Mouse (Mus musculus): ENCODE results near the gene Med7. TPM values are rescaled to one million over a fixed set of nuclear protein-coding genes. Genes with fewer than 3 reads are reported as not detected.

Med7 gene
- polyA plus RNA-seq (2015; fragmentation: Nextera tagmentation; extraction: Ambion mirVana) = 78.5 and 83.2 TPM in 2 replicates

- ATAC-seq (replicated peaks) = peak; percentile 100
- Histone ChIP-seq H3K9ac (replicated peaks) (peak within 1 kb of the TSS; percentile 85), H3K27me3 (no peaks in the 10 kb centered on the region), H3K27ac (replicated peaks) (peak within 1 kb of the TSS; percentile 87), H3K4me3 (peak within 1 kb of the TSS; percentile 95), H3K4me2 (replicated peaks) (peak within 1 kb of the TSS; percentile 72), H3K36me3 (peaks cover 17% of the 10 kb centered on the region), H3K9me3 (no peaks in the 10 kb centered on the region), H3K4me1 (peaks cover 17% of the 10 kb centered on the region)
- WGBS = under 1% methylated on average over 58 of the region's 59 CpGs
Measured at GRCm38 (mm10) chr11:46436760-46437458, at the start of gene Med7. Gene Med7, plus strand, starts transcription at chr11:46436925.

DNA sequence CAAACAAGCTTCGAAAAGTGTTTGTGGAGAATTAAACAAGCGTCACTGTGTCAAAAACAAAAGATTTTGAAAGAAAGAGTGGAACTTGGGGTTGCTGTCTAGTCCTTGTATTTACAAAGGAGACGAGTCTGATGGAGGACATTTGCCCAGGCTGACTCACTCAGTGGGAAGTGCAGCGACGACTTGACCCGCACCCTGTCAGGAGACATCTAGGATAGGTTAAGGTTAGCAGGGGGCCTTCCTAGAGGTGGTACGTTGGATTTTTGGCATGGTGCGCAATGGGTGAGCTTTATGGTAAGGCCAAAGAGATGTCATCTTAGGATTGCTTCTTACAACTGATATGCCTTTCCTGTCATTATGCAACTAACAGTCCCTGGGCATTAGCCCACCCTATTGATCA lies 49.7 kb upstream of the Med7 start:
- Histone ChIP-seq H3K4me2 (replicated peaks) (no peak overlapping the region), H3K4me1 (no peaks in the 10 kb centered on the region), H3K27me3 (no peaks in the 10 kb centered on the region), H3K36me3 (no peaks in the 10 kb centered on the region), H3K4me3 (no peak overlapping the region), H3K27ac (replicated peaks) (no peak overlapping the region), H3K9ac (replicated peaks) (no peak overlapping the region), H3K9me3 (no peaks in the 10 kb centered on the region)
- WGBS = 91% methylated on average over 8 of the region's 8 CpGs
- ATAC-seq (replicated peaks) = no peak

- Histone ChIP-seq H3K4me3 (no peak overlapping the region), H3K9ac (replicated peaks) (no peak overlapping the region), H3K27me3 (no peaks in the 10 kb centered on the region), H3K36me3 (no peaks in the 10 kb centered on the region), H3K9me3 (no peaks in the 10 kb centered on the region), H3K27ac (replicated peaks) (no peak overlapping the region), H3K4me1 (no peaks in the 10 kb centered on the region), H3K4me2 (replicated peaks) (no peak overlapping the region)
- no peak for ATAC-seq (replicated peaks)
- WGBS = 79% methylated on average over 6 of the region's 6 CpGs
Measured at GRCm38 (mm10) chr11:46388438-46388837, 48.3 kb upstream of the Med7 start.

DNA sequence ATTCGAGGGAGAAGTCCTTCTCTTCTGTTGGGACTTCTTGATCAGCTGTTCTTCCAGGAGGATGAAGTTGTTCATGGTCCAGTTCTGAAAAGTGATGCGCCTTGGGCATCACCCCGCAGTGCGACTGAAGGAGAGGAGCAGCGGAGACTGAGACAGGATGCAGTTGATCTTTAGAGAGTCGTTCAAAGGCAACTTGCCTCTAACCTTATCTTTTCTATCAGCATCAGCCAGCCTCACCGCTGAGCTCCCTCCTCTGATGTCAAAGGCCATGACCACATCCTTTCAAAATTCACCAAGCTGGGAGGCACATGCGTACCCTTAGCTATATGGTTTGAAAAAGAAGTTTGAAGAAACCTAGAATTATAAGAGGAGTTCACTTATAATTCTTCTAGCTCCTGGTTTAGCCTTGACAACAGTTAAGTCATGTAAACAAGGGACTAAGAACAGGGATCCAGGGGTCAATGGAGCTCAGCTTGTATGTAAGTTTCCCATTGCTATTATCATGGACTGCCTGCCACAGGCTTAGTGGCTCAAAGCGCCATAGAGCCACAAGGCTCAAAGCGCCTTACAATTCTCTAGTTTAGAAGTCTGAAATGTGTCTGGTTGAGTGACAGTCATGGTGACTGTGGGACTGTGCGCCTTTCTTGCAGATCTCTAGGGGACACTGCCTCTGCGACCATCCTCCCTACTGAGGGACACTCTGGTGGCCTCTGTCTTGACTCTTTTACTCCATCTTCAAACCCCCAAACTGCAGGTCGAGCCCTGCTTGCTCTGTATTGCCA lies 47.2 kb upstream of the Med7 start, which contains the start of gene Itk:
TSS of gene Itk (minus strand) at position 180 of the 782 bp plus-strand sequence.
- no peak within 1 kb of the TSS for H3K4me2 ChIP-seq (replicated peaks)
- WGBS = 92% methylated on average over 13 of the region's 13 CpGs
- ATAC-seq (replicated peaks) = no peak

GRCm38 (mm10) chr11:46390621-46391020 lies 46.1 kb upstream of the Med7 start:
- H3K36me3 ChIP-seq = no peaks in the 10 kb centered on the region

More for the DNA sequence above, 47.2 kb upstream of the Med7 start, which contains the start of gene Itk:
- no peaks in the 10 kb centered on the region for H3K4me1 ChIP-seq
- no peaks in the 10 kb centered on the region for H3K9me3 ChIP-seq
- H3K4me3 ChIP-seq = no peak within 1 kb of the TSS
- H3K36me3 ChIP-seq = no peaks in the 10 kb centered on the region
- no peak within 1 kb of the TSS for H3K27ac ChIP-seq (replicated peaks)
- no peaks in the 10 kb centered on the region for H3K27me3 ChIP-seq
- no peak within 1 kb of the TSS for H3K9ac ChIP-seq (replicated peaks)

GRCm38 (mm10) chr11:46392890-46393289 lies 43.8 kb upstream of the Med7 start:
- no peaks in the 10 kb centered on the region for H3K9me3 ChIP-seq
- ATAC-seq (replicated peaks) = no peak
- no peak overlapping the region for H3K9ac ChIP-seq (replicated peaks)
- WGBS = 91% methylated on average over 7 of the region's 7 CpGs
- H3K27me3 ChIP-seq = no peaks in the 10 kb centered on the region
- H3K4me3 ChIP-seq = no peak overlapping the region
- no peak overlapping the region for H3K27ac ChIP-seq (replicated peaks)
- no peaks in the 10 kb centered on the region for H3K36me3 ChIP-seq
- H3K4me1 ChIP-seq = no peaks in the 10 kb centered on the region
- no peak overlapping the region for H3K4me2 ChIP-seq (replicated peaks)

More at GRCm38 (mm10) chr11:46390621-46391020, 46.1 kb upstream of the Med7 start:
- no peaks in the 10 kb centered on the region for H3K27me3 ChIP-seq
- H3K27ac ChIP-seq (replicated peaks) = no peak overlapping the region
- H3K4me3 ChIP-seq = no peak overlapping the region
- no peak for ATAC-seq (replicated peaks)
- H3K4me2 ChIP-seq (replicated peaks) = no peak overlapping the region
- H3K9me3 ChIP-seq = no peaks in the 10 kb centered on the region
- H3K9ac ChIP-seq (replicated peaks) = no peak overlapping the region
- no peaks in the 10 kb centered on the region for H3K4me1 ChIP-seq
- WGBS = 27% methylated on average over 3 of the region's 3 CpGs

DNA sequence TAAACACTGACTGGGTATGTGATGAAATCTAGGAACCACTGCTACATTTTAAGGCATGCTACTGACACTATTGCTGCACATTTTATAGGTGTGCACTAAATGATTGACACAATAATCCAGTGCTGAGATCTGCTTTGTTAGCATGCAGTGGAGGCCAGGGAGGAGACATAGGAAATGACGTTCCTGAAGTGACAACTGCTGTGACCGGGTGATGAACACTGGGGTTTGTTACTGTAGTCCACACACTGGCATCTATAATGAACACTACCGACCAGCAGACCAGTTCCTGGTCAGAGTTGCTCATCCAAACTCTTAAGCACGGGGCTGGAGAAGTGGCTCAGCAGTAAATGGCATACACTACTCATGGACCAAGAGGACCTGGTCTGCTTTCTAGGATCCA lies 43.3 kb upstream of the Med7 start:
- Histone ChIP-seq H3K27me3 (no peaks in the 10 kb centered on the region), H3K27ac (replicated peaks) (no peak overlapping the region), H3K9ac (replicated peaks) (no peak overlapping the region), H3K36me3 (no peaks in the 10 kb centered on the region), H3K4me1 (no peaks in the 10 kb centered on the region), H3K4me2 (replicated peaks) (no peak overlapping the region), H3K9me3 (no peaks in the 10 kb centered on the region), H3K4me3 (no peak overlapping the region)
- WGBS = 79% methylated on average over 4 of the region's 4 CpGs
- no peak for ATAC-seq (replicated peaks)

DNA sequence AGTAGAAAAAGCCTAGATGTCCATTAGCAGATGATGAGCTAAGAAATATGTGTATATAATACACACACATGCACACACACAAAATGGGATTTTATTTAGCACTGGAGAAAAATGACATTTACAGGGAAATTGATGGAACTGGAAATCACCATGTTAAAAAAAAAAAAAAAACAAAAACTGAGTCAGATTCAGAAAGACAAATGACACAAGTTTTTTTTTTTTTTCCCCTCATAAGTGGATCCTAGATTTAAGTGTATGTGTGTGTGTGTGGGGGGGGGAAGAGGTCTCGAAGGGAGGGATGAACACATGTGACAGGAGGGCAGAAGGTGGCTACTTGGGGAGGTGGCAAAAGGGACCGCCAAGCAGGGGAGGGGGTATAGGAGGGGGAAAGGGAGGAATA lies 41.6 kb upstream of the Med7 start:
- no peak for ATAC-seq (replicated peaks)
- WGBS = 77% methylated on average over 2 of the region's 2 CpGs
- H3K4me2 ChIP-seq (replicated peaks) = no peak overlapping the region
- H3K36me3 ChIP-seq = no peaks in the 10 kb centered on the region
- no peak overlapping the region for H3K9ac ChIP-seq (replicated peaks)
- no peaks in the 10 kb centered on the region for H3K9me3 ChIP-seq
- no peaks in the 10 kb centered on the region for H3K27me3 ChIP-seq
- no peak overlapping the region for H3K27ac ChIP-seq (replicated peaks)
- H3K4me3 ChIP-seq = no peak overlapping the region
- H3K4me1 ChIP-seq = no peaks in the 10 kb centered on the region

- no peaks in the 10 kb centered on the region for H3K9me3 ChIP-seq
- no peak overlapping the region for H3K27ac ChIP-seq (replicated peaks)
- H3K9ac ChIP-seq (replicated peaks) = no peak overlapping the region
- no peak for ATAC-seq (replicated peaks)
- 90% methylated on average over 2 of the region's 2 CpGs for WGBS
- no peaks in the 10 kb centered on the region for H3K27me3 ChIP-seq
- H3K4me1 ChIP-seq = no peaks in the 10 kb centered on the region
- H3K4me2 ChIP-seq (replicated peaks) = no peak overlapping the region
- no peaks in the 10 kb centered on the region for H3K36me3 ChIP-seq
- H3K4me3 ChIP-seq = no peak overlapping the region
Measured at GRCm38 (mm10) chr11:46395698-46396097, 41.0 kb upstream of the Med7 start.

GRCm38 (mm10) chr11:46396167-46396859 lies 40.4 kb upstream of the Med7 start, which contains the start of gene Fam71b:
Gene Fam71b, plus strand, starts transcription at chr11:46396559.
- no peak within 1 kb of the TSS for H3K4me3 ChIP-seq
- 84% methylated on average over 13 of the region's 13 CpGs for WGBS
- ATAC-seq (replicated peaks) = no peak
- no peak within 1 kb of the TSS for H3K4me2 ChIP-seq (replicated peaks)
- H3K36me3 ChIP-seq = no peaks in the 10 kb centered on the region
- no peaks in the 10 kb centered on the region for H3K4me1 ChIP-seq
- H3K27ac ChIP-seq (replicated peaks) = no peak within 1 kb of the TSS
- H3K27me3 ChIP-seq = no peaks in the 10 kb centered on the region
- no peaks in the 10 kb centered on the region for H3K9me3 ChIP-seq
- no peak within 1 kb of the TSS for H3K9ac ChIP-seq (replicated peaks)

GRCm38 (mm10) chr11:46396860-46397179 lies 39.9 kb upstream of the Med7 start:
- Histone ChIP-seq H3K9ac (replicated peaks) (no peak overlapping the region), H3K4me2 (replicated peaks) (no peak overlapping the region), H3K9me3 (no peaks in the 10 kb centered on the region), H3K27me3 (no peaks in the 10 kb centered on the region), H3K27ac (replicated peaks) (no peak overlapping the region), H3K36me3 (no peaks in the 10 kb centered on the region), H3K4me3 (no peak overlapping the region), H3K4me1 (no peaks in the 10 kb centered on the region)
- no peak for ATAC-seq (replicated peaks)
- 89% methylated on average over 4 of the region's 4 CpGs for WGBS

- H3K9ac ChIP-seq (replicated peaks) = no peak overlapping the region
- H3K4me2 ChIP-seq (replicated peaks) = no peak overlapping the region
- no peaks in the 10 kb centered on the region for H3K36me3 ChIP-seq
- H3K27ac ChIP-seq (replicated peaks) = no peak overlapping the region
- H3K27me3 ChIP-seq = no peaks in the 10 kb centered on the region
- H3K4me1 ChIP-seq = no peaks in the 10 kb centered on the region
- 52% methylated on average over 2 of the region's 2 CpGs for WGBS
- no peak overlapping the region for H3K4me3 ChIP-seq
- ATAC-seq (replicated peaks) = no peak
- H3K9me3 ChIP-seq = no peaks in the 10 kb centered on the region
Measured at GRCm38 (mm10) chr11:46397900-46398299, 38.8 kb upstream of the Med7 start.
